Mouse (Mus musculus) heart, postnatal 0 days (tissue): ENCODE measurements around the gene Vmn1r61. TPM values are rescaled to one million over a fixed set of nuclear protein-coding genes. Genes with fewer than 3 reads are reported as not detected.

ENCODE experiments used
- ATAC-seq: fragments of 200-750 bp; cut with Nextera tagmentation; 2 replicates; pipeline ENCODE4 v1.8.0; 2017; ENCODE audit warnings: low read depth, moderate number of reproducible peaks, moderate library complexity; ENCODE audit not compliant: insufficient read depth
- DNase-seq: peaks from one replicate; pipeline ENCODE4 v3.0.0-alpha.2; 2016; ENCODE audit warnings: low spot score
- H3K27ac ChIP-seq: fragments of 300-500 bp; sonication (generic); 2 replicates; pipeline ENCODE4 v1.5.1; 2014; ENCODE audit warnings: low read depth, mild to moderate bottlenecking
- H3K27me3 ChIP-seq: fragments of 300-500 bp; sonication (generic); 2 replicates; pipeline ENCODE4 v1.6.1; 2014; ENCODE audit warnings: low read length, mixed read lengths; ENCODE audit not compliant: control insufficient read depth, insufficient read depth
- H3K36me3 ChIP-seq: fragments of 300-500 bp; sonication (generic); replicated peaks from 2 replicates; pipeline ENCODE4 v1.6.1; 2014; ENCODE audit warnings: low read length, mixed read lengths; ENCODE audit not compliant: control insufficient read depth, insufficient read depth
- H3K4me1 ChIP-seq: fragments of 300-500 bp; sonication (generic); 2 replicates; pipeline ENCODE4 v1.6.1; 2014; ENCODE audit warnings: antibody characterized with exemption; ENCODE audit not compliant: control insufficient read depth, insufficient read depth
- H3K4me2 ChIP-seq: fragments of 300-500 bp; sonication (generic); 2 replicates; pipeline ENCODE4 v1.6.1; 2014; ENCODE audit warnings: low read depth, mild to moderate bottlenecking, low read length, moderate library complexity
- H3K4me3 ChIP-seq: fragments of 300-500 bp; sonication (generic); 2 replicates; pipeline ENCODE4 v1.5.1; 2014; ENCODE audit warnings: low read depth, low read length
- H3K9ac ChIP-seq: fragments of 300-500 bp; sonication (generic); replicated peaks from 2 replicates; pipeline ENCODE4 v1.6.1; 2014; ENCODE audit warnings: low read depth, low read length, mixed read lengths
- H3K9me3 ChIP-seq: fragments of 300-500 bp; sonication (generic); replicated peaks from 2 replicates; pipeline ENCODE4 v1.6.1; 2016; ENCODE audit warnings: low read length; ENCODE audit not compliant: control insufficient read depth
- CTCF ChIP-seq: IDR thresholded peaks from 2 replicates; pipeline ENCODE4 v1.5.1; 2016; ENCODE audit warnings: antibody characterized with exemption, control low read depth, low read depth
- EP300 ChIP-seq: IDR thresholded peaks from 2 replicates; pipeline ENCODE4 v1.6.1; 2016; ENCODE audit warnings: antibody characterized with exemption, low read depth
- polyA plus RNA-seq: library from polyadenylated mRNA; unstranded; fragments of >200 nt; fragmentation: Nextera tagmentation; extraction: Ambion mirVana; gene quantifications from 2 replicates; pipeline ENCODE4 v1.2.1, GENCODE M21; 2015
- total RNA-seq: library from RNA; depleted of rRNA; stranded (reverse); fragments of >200 nt; gene quantifications from 2 replicates; pipeline ENCODE4 v1.2.3, GENCODE M21; 2014; ENCODE audit warnings: low replicate concordance; rRNA removed

Gene Vmn1r61
- not detected in 2 replicates for total RNA-seq
- polyA plus RNA-seq, result not detected in 2 replicates

DNA sequence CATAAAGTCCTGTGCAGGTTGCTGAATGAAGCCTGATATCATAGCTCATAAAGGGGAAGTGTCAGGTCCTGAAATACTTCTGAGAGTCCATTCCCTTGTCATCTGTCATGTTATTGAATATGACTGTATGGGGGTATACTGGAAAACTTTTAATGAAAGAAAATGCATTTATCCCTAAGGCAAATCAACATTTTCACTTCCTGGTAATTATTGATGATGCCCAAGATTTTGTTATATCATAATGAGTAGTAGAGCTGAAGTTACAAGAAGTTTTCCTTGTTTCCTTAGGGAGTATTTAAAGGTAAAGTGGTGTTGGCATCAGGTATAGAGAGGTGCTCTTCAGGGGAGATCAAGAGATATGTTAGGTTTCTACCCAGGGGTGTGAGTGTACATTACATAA, at the start of gene Vmn1r61:
Gene Vmn1r61, minus strand, starts transcription at position 101 of the 400 bp plus-strand sequence.
- Histone ChIP-seq H3K9me3 (0 out of 2 replicates have a peak, but pooled peaks cover 3% of the 10 kb centered on the region), H3K4me1 (no peaks in the 10 kb centered on the region), H3K27me3 (no peaks in the 10 kb centered on the region), H3K27ac (no peak within 1 kb of the TSS), H3K9ac (no peak within 1 kb of the TSS), H3K4me2 (no peak within 1 kb of the TSS), H3K36me3 (no peaks in the 10 kb centered on the region), H3K4me3 (no peak within 1 kb of the TSS)
- no peak for DNase-seq
- no peak for TF ChIP-seq CTCF
- no peak for TF ChIP-seq EP300
- ATAC-seq, result no peak

Other genes with a start within 250 kb of the Vmn1r61 start
- gene Vmn1r58, start 199.9 kb downstream of the Vmn1r61 start, total RNA-seq, result not detected in 2 replicates
- not detected in 2 replicates for gene Vmn1r58, start 199.9 kb downstream of the Vmn1r61 start, polyA plus RNA-seq
- not detected in 2 replicates for gene Vmn1r59, start 156.5 kb downstream of the Vmn1r61 start, total RNA-seq
- gene Vmn1r59, start 156.5 kb downstream of the Vmn1r61 start, polyA plus RNA-seq, result not detected in 2 replicates
- gene Vmn2r28, start 119.3 kb downstream of the Vmn1r61 start, total RNA-seq, result not detected in 2 replicates
- gene Vmn2r28, start 119.3 kb downstream of the Vmn1r61 start, polyA plus RNA-seq, result not detected in 2 replicates
- not detected in 2 replicates for gene Vmn1r60, start 66.0 kb downstream of the Vmn1r61 start, total RNA-seq
- not detected in 2 replicates for gene Vmn1r60, start 66.0 kb downstream of the Vmn1r61 start, polyA plus RNA-seq
- gene Vmn1r62, start 60.3 kb upstream of the Vmn1r61 start, total RNA-seq, result not detected in 2 replicates
- gene Vmn1r62, start 60.3 kb upstream of the Vmn1r61 start, polyA plus RNA-seq, result not detected in 2 replicates
- gene Vmn1r63, start 192.2 kb upstream of the Vmn1r61 start, total RNA-seq, result not detected in 2 replicates
- not detected in 2 replicates for gene Vmn1r63, start 192.2 kb upstream of the Vmn1r61 start, polyA plus RNA-seq